Mouse (Mus musculus) testis, adult 2 months (tissue): ENCODE results near the gene Shroom3.

Experiments used
- CTCF ChIP-seq: fragments of 200-500 bp; IDR thresholded peaks from 2 replicates; pipeline ENCODE4 v1.5.1; 2012; ENCODE audit warnings: low read depth, mild to moderate bottlenecking, inconsistent platforms, low read length, moderate library complexity; ENCODE audit not compliant: control insufficient read depth, insufficient read depth, insufficient replicate concordance
- POLR2A ChIP-seq: fragments of 200-500 bp; IDR thresholded peaks from 2 replicates; pipeline ENCODE4 v1.6.1; 2012; ENCODE audit warnings: low read depth, mild to moderate bottlenecking, inconsistent platforms, low read length, moderate library complexity; ENCODE audit not compliant: control insufficient read depth

DNA sequence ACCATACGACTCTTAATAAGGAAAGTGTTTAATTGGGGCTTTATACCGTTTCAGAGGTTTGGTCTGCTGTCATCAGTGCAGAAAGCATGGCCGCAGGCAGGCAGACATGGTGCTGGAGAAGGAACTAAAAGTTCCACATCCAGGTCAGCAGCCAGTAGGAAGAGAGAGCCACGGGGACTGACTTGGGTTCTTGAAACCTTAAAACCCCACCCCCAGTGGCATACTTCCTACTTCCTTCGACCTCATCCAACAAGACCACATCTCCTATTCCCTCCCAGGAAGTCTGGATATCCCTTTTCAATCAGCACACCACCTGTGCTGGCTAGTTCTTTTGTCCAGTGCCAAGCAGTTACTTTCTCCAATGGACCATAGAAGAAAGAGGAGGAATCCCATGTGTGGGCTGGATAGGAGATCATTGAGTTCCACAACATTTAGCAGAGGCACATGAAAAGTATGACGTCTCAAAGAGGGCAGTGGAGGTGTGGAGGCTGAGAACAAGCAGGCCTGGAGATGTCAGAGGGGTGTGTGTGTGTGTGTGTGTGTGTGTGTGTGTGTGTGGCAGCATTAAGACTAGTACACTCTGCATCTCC is 76.0 kb downstream of the Shroom3 start:
- no peak for TF ChIP-seq CTCF
- no peak for TF ChIP-seq POLR2A
